Mouse (Mus musculus) thymus, postnatal 4 days (tissue): ENCODE data around the gene Etv6.

Experiments
- DNase-seq: peaks from one replicate; pipeline ENCODE4 v3.0.0; 2021

The Etv6 gene

DNA sequence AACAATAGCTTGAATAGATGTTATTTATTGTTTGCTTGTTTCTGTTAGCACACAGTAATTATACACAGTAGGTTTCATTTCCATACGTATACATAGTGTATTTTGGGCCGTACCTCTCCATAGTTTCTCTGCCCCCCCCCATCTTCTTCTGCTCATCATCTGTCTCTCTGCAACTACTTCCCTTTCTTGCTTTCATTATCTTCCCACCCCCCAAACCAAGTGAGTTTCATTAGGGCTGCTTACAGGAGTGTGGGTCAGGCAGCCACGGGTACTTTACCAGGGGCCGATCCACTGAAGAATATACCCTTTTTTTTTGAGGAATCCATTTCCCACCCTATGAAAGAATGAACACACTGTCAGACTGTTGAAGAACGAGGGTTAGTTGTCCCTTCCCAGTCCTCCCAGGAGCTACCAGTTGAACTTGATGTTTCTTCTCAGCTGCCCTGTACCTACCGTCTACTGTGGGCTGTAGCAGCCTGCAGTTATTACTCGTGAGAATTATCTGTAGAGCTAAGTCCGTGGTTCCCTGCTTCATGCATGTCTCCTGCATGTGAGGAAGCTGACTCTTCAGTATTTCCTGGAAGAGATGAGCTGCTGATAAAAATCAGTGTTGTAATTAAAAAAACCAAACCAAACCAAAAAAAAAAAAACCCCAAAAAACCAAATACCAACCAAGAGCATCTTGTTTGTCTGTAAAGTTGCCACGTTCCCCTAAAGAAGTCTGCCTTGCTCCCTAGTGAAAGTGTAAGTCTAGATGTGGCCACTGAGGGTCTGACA is 9.8 kb downstream of the Etv6 start:
- DNase-seq: no peak

GRCm38 (mm10) chr6:134046136-134046535 is 10.6 kb downstream of the Etv6 start:
- no peak for DNase-seq

DNA sequence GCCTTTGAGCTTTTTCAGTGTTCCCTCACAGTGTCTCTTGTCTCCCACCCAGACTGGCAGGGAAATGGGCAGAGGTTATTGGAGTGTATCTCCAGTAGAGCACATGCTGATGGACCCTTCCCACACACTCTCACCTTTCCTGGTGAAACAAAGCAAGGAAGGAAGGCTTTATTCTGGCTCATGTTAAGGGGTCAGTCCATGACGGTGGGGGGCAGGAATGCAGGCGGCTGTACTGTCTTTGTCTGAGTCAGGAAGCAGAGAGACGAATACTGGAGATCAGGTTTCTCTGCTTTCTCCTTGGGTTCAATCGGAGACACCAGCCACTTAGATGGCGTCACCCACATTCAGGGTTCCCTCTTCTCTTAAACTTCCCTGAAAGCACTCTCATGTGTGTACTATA is 11.7 kb downstream of the Etv6 start:
- DNase-seq: no peak

GRCm38 (mm10) chr6:134047974-134048373 is 12.5 kb downstream of the Etv6 start:
- DNase-seq: no peak

DNA sequence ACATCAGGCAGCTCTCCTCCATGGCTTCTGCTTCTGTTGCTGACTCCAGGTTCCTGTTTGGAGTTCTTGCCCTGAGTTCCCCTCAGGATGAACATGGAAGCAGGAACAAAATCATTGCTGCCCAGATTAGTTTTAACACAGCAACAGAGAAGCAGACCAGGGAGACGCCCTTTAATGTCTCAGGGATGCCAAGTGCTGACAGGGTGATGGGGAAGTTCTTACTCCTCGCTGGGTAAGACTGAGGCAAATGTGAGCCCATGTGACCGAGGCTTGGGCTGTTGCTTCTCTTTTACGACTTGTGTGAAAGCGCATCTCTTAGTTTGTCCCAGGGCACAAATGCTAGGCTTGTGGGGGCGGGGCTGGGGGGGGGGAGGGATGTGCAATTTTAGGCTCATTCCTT is 13.5 kb downstream of the Etv6 start:
- DNase-seq: no peak

- DNase-seq: no peak
These were observed 15.0 kb downstream of the Etv6 start for GRCm38 (mm10) chr6:134050466-134050865.

GRCm38 (mm10) chr6:134051950-134052349 is 16.4 kb downstream of the Etv6 start:
- no peak for DNase-seq

- no peak for DNase-seq
These were observed 17.6 kb downstream of the Etv6 start for GRCm38 (mm10) chr6:134053146-134053545.

DNA sequence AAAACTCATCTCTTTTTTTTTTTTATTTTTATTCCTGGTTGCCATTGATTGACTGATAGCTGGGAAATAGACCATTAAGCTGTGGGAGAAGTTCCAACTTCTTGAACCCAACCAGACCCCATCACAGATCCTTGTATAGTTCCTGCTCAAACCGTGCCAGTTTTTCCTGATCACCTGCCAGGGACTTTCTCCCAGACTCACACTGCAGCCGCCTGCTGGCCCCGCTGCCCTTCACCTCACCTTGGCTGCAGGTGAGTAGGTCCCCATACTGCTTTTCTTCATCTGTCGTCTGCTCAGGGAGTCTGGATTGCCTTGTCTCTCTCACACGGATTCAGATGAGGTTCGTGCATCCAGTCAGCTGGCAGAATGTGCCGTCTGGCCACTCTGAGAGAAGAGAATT is 18.1 kb downstream of the Etv6 start:
- DNase-seq: no peak

- no peak for DNase-seq
These were observed 20.1 kb downstream of the Etv6 start for GRCm38 (mm10) chr6:134055588-134055987.

GRCm38 (mm10) chr6:134058451-134058850 is 23.0 kb downstream of the Etv6 start:
- DNase-seq: no peak

GRCm38 (mm10) chr6:134058886-134059551 is 23.5 kb downstream of the Etv6 start:
- DNase-seq: no peak

GRCm38 (mm10) chr6:134059552-134059891 is 24.0 kb downstream of the Etv6 start:
- DNase-seq: no peak

DNA sequence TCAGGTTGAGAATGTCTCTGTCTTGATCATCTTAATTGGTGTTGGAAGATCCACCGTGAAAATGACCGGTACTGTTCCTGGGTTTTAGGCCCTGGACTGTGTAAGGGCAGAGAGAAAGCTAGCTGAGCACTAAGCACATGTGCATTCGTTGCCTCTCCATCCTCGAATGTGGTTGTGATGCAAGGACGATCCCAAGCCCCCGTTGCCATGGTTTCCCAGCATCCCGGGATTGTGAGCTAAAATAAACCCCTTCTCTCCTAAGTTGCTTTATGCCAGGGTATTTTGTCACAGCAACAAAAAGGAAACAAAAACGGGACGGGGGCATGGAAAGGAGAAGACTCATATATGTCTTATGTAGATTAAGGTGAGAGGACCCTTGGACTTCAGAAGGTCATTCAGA is 24.5 kb downstream of the Etv6 start:
- no peak for DNase-seq

- no peak for DNase-seq
These were observed 25.3 kb downstream of the Etv6 start for GRCm38 (mm10) chr6:134060811-134061210.

GRCm38 (mm10) chr6:134065018-134065725 is 29.7 kb downstream of the Etv6 start:
- no peak for DNase-seq

DNA sequence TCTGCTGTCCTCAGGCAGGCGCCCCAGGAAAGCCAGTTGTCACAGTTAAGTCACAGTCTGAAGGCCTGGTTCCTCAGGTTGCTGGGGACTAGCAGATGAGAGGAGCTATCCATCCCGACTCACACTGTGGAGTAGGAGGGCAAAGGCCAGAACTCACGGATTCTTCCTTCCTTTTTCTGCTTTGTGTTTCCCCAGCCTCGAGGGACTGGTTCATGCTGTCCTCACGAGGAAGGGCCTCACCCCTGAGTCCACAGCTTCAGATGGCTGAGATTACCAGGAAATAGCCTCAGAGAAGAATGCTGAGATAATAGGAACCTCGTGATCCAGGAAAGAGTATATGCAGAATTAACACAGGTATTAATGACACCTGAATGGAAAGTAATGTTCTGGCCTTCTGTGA is 30.6 kb downstream of the Etv6 start:
- no peak for DNase-seq

GRCm38 (mm10) chr6:134066996-134067395 is 31.5 kb downstream of the Etv6 start:
- DNase-seq: no peak

DNA sequence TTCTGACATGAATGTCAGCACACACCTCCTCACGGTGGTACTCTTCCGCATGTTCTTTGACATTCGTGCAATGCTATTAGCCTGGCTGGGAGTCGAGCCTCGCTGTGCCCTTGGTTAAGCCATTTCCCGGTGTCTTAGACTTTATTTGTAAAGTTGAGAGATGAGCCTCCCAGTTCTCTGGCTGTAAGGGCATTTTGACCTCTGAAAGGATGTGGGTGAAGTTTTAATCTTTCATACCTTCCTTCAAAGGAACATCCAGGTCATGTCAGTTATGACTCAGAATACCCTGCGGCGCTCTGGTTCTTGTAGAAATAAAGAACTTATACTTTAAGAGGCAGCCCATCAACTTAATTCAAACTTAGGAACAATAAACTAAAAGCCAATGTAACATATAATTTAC is 32.0 kb downstream of the Etv6 start:
- DNase-seq: no peak

- DNase-seq: no peak
These were observed 36.9 kb downstream of the Etv6 start for GRCm38 (mm10) chr6:134072439-134072838.

GRCm38 (mm10) chr6:134072906-134073305 is 37.4 kb downstream of the Etv6 start:
- DNase-seq: no peak

- no peak for DNase-seq
These were observed 38.9 kb downstream of the Etv6 start for GRCm38 (mm10) chr6:134074353-134074752.

DNA sequence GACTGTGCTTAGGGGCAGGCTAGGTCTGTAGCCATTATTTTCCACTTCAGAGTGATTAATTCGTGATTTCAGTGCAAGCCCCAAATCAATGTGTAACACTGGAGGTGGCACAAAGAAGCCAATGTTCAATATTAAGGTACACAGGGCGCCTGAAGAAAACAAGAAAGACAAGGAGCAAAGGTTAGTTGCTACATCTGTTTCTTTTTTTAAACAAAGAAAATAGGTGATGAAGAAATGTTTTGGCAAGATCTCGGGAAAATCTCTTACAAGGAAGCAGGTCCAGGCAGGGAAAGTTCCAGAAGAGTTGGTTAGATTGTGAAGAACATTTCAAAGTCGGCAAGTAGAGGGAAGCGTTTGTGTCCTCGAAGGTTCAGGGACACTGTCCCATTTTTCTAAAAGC is 39.5 kb downstream of the Etv6 start:
- DNase-seq: no peak

GRCm38 (mm10) chr6:134078016-134078415 is 42.5 kb downstream of the Etv6 start:
- no peak for DNase-seq
